Mouse (Mus musculus): Measurements from ENCODE around the gene Lctl. TPM values are rescaled to one million over a fixed set of nuclear protein-coding genes. Genes with fewer than 3 reads are reported as not detected.

Lctl gene
- 0.02 and 0.03 TPM in 2 replicates for polyA plus RNA-seq (2012; rRNA removed)

GRCm38 (mm10) chr9:64116876-64117275, at the start of gene Lctl:
Lctl (plus strand) TSS chr9:64117147.

GRCm38 (mm10) chr9:64172816-64173665, 56.1 kb downstream of the Lctl start, which contains the start of the genes Zwilch and Rpl4:
Zwilch (minus strand) TSS chr9:64173104.
Rpl4 (plus strand) TSS chr9:64173375.

DNA sequence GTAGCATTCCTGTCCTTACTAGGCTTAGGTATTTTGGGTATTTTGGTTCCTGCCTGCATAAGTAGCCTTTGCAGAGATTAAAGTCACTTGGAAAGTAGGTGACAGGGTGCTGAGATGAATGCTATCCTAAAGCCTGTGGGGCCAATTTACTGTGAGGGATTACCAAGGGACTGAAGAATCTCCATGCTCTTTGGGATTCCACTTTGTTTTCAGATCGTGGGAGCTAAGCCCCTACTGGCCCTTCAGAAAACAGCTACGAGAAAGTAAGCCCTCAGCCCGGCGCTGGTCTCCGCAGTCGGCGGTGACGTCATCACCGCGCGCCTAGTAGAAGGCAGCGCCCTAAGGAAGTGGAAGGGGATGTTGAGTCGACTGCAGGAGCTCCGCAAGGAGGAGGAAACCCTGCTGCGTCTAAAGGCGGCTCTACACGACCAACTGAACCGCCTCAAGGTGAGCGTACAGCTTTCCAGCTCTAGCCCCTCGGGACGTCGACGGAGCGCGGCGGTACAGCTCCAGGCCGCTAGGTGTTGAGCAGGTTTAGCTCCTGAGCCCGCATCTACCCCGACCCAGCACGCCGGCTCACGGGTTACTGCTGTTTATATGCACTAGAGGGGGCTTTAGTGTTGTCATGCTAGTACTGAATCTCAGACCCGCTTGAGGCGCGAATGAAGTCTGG, 62.2 kb downstream of the Lctl start, which contains the start of gene Snapc5:
TSS of gene Snapc5 (plus strand) at position 301 of the 673 bp plus-strand sequence.

Other genes with a start within 250 kb of the Lctl start
- 3.4 and 3.6 TPM in 2 replicates for gene Smad6, start 95.1 kb upstream of the Lctl start, polyA plus RNA-seq (2012; rRNA removed)
- 39.8 and 41.2 TPM in 2 replicates for gene Zwilch, start 56.0 kb downstream of the Lctl start, polyA plus RNA-seq (2012; rRNA removed)
- gene Rpl4, start 56.2 kb downstream of the Lctl start, polyA plus RNA-seq (2012; rRNA removed) = 934 and 1,031 TPM in 2 replicates
- gene Snapc5, start 62.1 kb downstream of the Lctl start, polyA plus RNA-seq (2012; rRNA removed) = 13.3 TPM in 2 replicates
- gene Uchl4, start 118.1 kb downstream of the Lctl start, polyA plus RNA-seq (2012; rRNA removed) = 0.07 and 0.08 TPM in 2 replicates
- 12.8 and 15.0 TPM in 2 replicates for gene Map2k1, start 136.5 kb downstream of the Lctl start, polyA plus RNA-seq (2012; rRNA removed)
- 131 and 158 TPM in 2 replicates for gene Tipin, start 164.4 kb downstream of the Lctl start, polyA plus RNA-seq (2012; rRNA removed)
- gene Dis3l, start 224.1 kb downstream of the Lctl start, polyA plus RNA-seq (2012; rRNA removed) = 5.2 and 5.8 TPM in 2 replicates